Mouse (Mus musculus): Measurements from ENCODE around the gene Zfp386. TPM values are rescaled to one million over a fixed set of nuclear protein-coding genes. Genes with fewer than 3 reads are reported as not detected.

Zfp386 gene
- total and polyA plus RNA-seq, 2 experiments: 2.5 to 15.3 TPM

DNA sequence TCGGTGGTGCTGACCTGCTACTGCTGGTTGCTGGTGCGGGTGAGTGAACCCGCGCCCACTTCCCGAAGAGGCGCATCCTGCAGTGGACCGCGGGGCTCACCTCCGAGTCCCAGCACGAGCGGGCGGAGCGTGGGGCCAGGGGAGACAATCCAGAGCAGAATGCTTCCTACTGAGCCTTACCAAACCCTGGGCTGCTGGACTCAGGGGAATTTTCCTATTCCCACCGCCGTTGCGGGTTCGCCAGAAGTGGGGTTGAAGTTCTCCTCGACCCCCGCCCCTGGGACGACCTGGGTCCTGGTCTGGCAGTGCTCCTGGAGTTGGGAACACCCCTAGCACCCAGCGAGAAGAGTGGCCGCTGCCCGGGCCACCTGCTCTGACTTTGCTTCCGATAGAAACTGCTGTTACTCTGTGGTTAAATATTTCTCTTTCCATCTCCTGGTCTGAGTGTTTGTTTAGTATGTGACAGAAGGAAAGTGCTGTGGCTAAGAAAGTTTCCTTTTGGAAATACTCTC is 30.4 kb downstream of the Zfp386 start:
- Histone ChIP-seq H3K4me3 (ENCODE audit: insufficient read depth, low read depth, low read length) (peak overlapping the region; percentile 50; the same call in 1 of the 2 replicates), H3K27ac (replicated peaks; ENCODE audit: insufficient read depth, low read depth, low read length) (no peak overlapping the region), H3K36me3 (ENCODE audit: control insufficient read depth, insufficient read depth, low read length) (no peaks in the 10 kb centered on the region), H3K4me1 (ENCODE audit: control insufficient read depth, insufficient read depth, low read length) (no peaks in the 10 kb centered on the region), H3K27me3 (ENCODE audit: control insufficient read depth, insufficient read depth, low read length) (peaks cover 8% of the 10 kb centered on the region), H3K9ac (ENCODE audit: low read depth, low read length) (no peak overlapping the region), H3K79me2 (ENCODE audit: control insufficient read depth, insufficient read depth, low read length) (no peaks in the 10 kb centered on the region)
- TF ChIP-seq CTCF (IDR thresholded peaks at IDR 0.05; ENCODE audit: low read depth, low read length) (no peak), POLR2A (IDR thresholded peaks at IDR 0.05; ENCODE audit: extremely low read depth, insufficient read depth, low read length) (no peak)
- no peak for DNase-seq (ENCODE audit: extremely low read depth, low read depth, low spot score)
- 1% methylated on average over 24 of the region's 24 CpGs for WGBS

GRCm38 (mm10) chr12:116083125-116083524 is 35.6 kb downstream of the Zfp386 start:
- no peak overlapping the region for H3K27ac ChIP-seq (replicated peaks; ENCODE audit: insufficient read depth, low read depth, low read length)
- H3K36me3 ChIP-seq (ENCODE audit: control insufficient read depth, insufficient read depth, low read length): no peaks in the 10 kb centered on the region
- no peak for DNase-seq (ENCODE audit: extremely low read depth, low read depth, low spot score)
- no peaks in the 10 kb centered on the region for H3K4me1 ChIP-seq (ENCODE audit: control insufficient read depth, insufficient read depth, low read length)
- WGBS: 78% methylated on average over 6 of the region's 6 CpGs
- no peak overlapping the region for H3K4me3 ChIP-seq (ENCODE audit: insufficient read depth, low read depth, low read length)
- no peaks in the 10 kb centered on the region for H3K27me3 ChIP-seq (ENCODE audit: control insufficient read depth, insufficient read depth, low read length)
- H3K79me2 ChIP-seq (ENCODE audit: control insufficient read depth, insufficient read depth, low read length): no peaks in the 10 kb centered on the region
- no peak overlapping the region for H3K9ac ChIP-seq (ENCODE audit: low read depth, low read length)
- no peak for TF ChIP-seq CTCF (IDR thresholded peaks at IDR 0.05; ENCODE audit: low read depth, low read length)
- no peak for TF ChIP-seq POLR2A (IDR thresholded peaks at IDR 0.05; ENCODE audit: extremely low read depth, insufficient read depth, low read length)

DNA sequence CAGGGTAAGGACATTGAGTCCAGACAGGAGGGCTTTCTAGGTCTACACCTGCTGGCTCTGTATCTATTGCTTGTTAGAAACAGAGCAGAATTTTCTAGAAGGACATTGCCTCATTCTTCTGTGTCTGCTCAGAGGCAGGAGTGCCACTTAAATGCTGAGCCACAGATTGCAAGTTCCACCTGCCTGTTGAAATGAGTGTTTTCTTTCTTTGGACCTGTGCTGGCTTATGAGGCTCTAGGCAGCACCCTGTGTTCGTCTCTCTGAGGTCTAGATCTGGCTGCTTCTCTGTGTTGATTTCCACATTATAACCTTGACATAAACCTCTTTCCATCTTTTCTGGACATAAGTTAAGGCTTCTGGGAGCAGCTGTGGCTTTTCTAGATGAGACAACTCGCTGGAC is 36.8 kb downstream of the Zfp386 start:
- H3K9ac ChIP-seq (ENCODE audit: low read depth, low read length): no peak overlapping the region
- WGBS: 70% methylated on average over 2 of the region's 2 CpGs
- H3K4me1 ChIP-seq (ENCODE audit: control insufficient read depth, insufficient read depth, low read length): no peaks in the 10 kb centered on the region
- no peaks in the 10 kb centered on the region for H3K27me3 ChIP-seq (ENCODE audit: control insufficient read depth, insufficient read depth, low read length)
- no peak for DNase-seq (ENCODE audit: extremely low read depth, low read depth, low spot score)
- no peaks in the 10 kb centered on the region for H3K79me2 ChIP-seq (ENCODE audit: control insufficient read depth, insufficient read depth, low read length)
- H3K27ac ChIP-seq (replicated peaks; ENCODE audit: insufficient read depth, low read depth, low read length): no peak overlapping the region
- no peaks in the 10 kb centered on the region for H3K36me3 ChIP-seq (ENCODE audit: control insufficient read depth, insufficient read depth, low read length)
- H3K4me3 ChIP-seq (ENCODE audit: insufficient read depth, low read depth, low read length): no peak overlapping the region
- TF ChIP-seq POLR2A (IDR thresholded peaks at IDR 0.05; ENCODE audit: extremely low read depth, insufficient read depth, low read length) (no peak), CTCF (IDR thresholded peaks at IDR 0.05; ENCODE audit: low read depth, low read length) (no peak)

DNA sequence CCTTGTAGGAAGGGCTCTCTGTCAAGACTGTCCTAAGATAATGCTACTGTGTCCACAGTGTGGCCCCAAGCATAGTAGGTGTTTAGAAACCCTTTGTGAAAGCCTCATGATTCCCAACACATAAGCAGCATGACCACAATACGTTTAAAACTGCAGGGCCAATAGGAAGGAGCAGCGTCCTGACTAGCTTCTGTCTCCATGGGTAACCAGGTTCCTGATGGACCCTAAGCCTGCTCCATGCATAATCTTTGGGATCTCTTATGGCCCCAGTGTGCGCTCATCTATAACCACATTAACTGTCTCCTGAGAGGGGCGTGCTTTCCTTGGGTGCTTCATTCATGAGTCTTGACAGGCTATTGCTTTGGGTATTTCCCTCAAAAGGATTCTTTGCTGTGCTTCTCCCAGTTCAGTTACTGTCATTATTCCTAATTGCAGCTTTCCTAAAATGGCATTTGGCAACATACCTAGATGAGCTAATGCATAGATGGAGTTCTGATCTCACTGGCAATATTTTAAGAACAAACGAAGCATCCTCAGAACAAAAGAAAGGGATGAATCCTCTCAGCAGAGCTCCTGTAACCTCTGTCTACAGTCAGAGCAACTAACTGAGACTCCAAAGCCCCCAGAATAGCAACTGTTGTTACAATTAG is 39.6 kb downstream of the Zfp386 start:
- Histone ChIP-seq H3K9ac (ENCODE audit: low read depth, low read length) (no peak overlapping the region), H3K36me3 (ENCODE audit: control insufficient read depth, insufficient read depth, low read length) (no peaks in the 10 kb centered on the region), H3K79me2 (ENCODE audit: control insufficient read depth, insufficient read depth, low read length) (no peaks in the 10 kb centered on the region), H3K4me3 (ENCODE audit: insufficient read depth, low read depth, low read length) (no peak overlapping the region), H3K4me1 (ENCODE audit: control insufficient read depth, insufficient read depth, low read length) (no peaks in the 10 kb centered on the region), H3K27me3 (ENCODE audit: control insufficient read depth, insufficient read depth, low read length) (no peaks in the 10 kb centered on the region), H3K27ac (replicated peaks; ENCODE audit: insufficient read depth, low read depth, low read length) (no peak overlapping the region)
- WGBS: 79% methylated on average over 5 of the region's 5 CpGs
- no peak for TF ChIP-seq POLR2A (IDR thresholded peaks at IDR 0.05; ENCODE audit: extremely low read depth, insufficient read depth, low read length)
- TF ChIP-seq CTCF (IDR thresholded peaks at IDR 0.05; ENCODE audit: low read depth, low read length): no peak
- DNase-seq (ENCODE audit: extremely low read depth, low read depth, low spot score): no peak

- Histone ChIP-seq H3K9ac (ENCODE audit: low read depth, low read length) (no peak overlapping the region), H3K27me3 (ENCODE audit: control insufficient read depth, insufficient read depth, low read length) (no peaks in the 10 kb centered on the region), H3K79me2 (ENCODE audit: control insufficient read depth, insufficient read depth, low read length) (no peaks in the 10 kb centered on the region), H3K4me1 (ENCODE audit: control insufficient read depth, insufficient read depth, low read length) (no peaks in the 10 kb centered on the region), H3K36me3 (ENCODE audit: control insufficient read depth, insufficient read depth, low read length) (no peaks in the 10 kb centered on the region), H3K4me3 (ENCODE audit: insufficient read depth, low read depth, low read length) (no peak overlapping the region), H3K27ac (replicated peaks; ENCODE audit: insufficient read depth, low read depth, low read length) (no peak overlapping the region)
- DNase-seq (ENCODE audit: extremely low read depth, low read depth, low spot score): no peak
- TF ChIP-seq CTCF (IDR thresholded peaks at IDR 0.05; ENCODE audit: low read depth, low read length) (no peak), POLR2A (IDR thresholded peaks at IDR 0.05; ENCODE audit: extremely low read depth, insufficient read depth, low read length) (no peak)
- WGBS: 86% methylated on average over 3 of the region's 3 CpGs
These were observed 42.3 kb downstream of the Zfp386 start for GRCm38 (mm10) chr12:116089836-116090235.

Measured in liver, adult 2 months (tissue).